Mouse (Mus musculus) liver, embryonic 14.5 days (tissue): Measurements from ENCODE around the gene Tmem121.

Experiments used
- CTCF ChIP-seq: IDR thresholded peaks from 2 replicates; pipeline ENCODE4 v1.5.1; 2016; ENCODE audit warnings: antibody characterized with exemption, low read depth, control low read depth
- EP300 ChIP-seq: IDR thresholded peaks from 2 replicates; pipeline ENCODE4 v1.6.1; 2016; ENCODE audit warnings: antibody characterized with exemption, low read depth

GRCm38 (mm10) chr12:113151661-113152271, 34.0 kb upstream of the Tmem121 start:
- TF ChIP-seq CTCF: no peak
- no peak for TF ChIP-seq EP300
